Mouse (Mus musculus) heart, embryonic 11.5 days (tissue): ENCODE measurements at regions not wholly inside any gene's neighbourhood (a gene's known extent, or its start where the extent isn't known, plus 50 kb on each side); places are given as distances from the start of the nearest gene placed in this dataset.

Experiments used
- ATAC-seq: fragments of 200-750 bp; cut with Nextera tagmentation; replicated peaks from 2 replicates; pipeline ENCODE4 v1.8.0; 2017; ENCODE audit warnings: moderate library complexity; ENCODE audit not compliant: insufficient number of reproducible peaks, low FRiP score, low TSS enrichment
- H3K27ac ChIP-seq: fragments of 300-500 bp; sonication (generic); 2 replicates; pipeline ENCODE4 v1.5.1; 2014; ENCODE audit warnings: mild to moderate bottlenecking, low read depth, low read length
- H3K27me3 ChIP-seq: fragments of 300-500 bp; sonication (generic); 2 replicates; pipeline ENCODE4 v1.6.1; 2014; ENCODE audit warnings: mild to moderate bottlenecking, low read length, mixed read lengths; ENCODE audit not compliant: control insufficient read depth, insufficient read depth
- H3K36me3 ChIP-seq: fragments of 300-500 bp; sonication (generic); 2 replicates; pipeline ENCODE4 v1.6.1; 2014; ENCODE audit warnings: mild to moderate bottlenecking, low read length, moderate library complexity, mixed read lengths; ENCODE audit not compliant: control insufficient read depth, insufficient read depth
- H3K4me1 ChIP-seq: fragments of 300-500 bp; sonication (generic); 2 replicates; pipeline ENCODE4 v1.6.1; 2014; ENCODE audit warnings: low read length; ENCODE audit not compliant: control insufficient read depth, insufficient read depth
- H3K4me2 ChIP-seq: fragments of 300-500 bp; sonication (generic); 2 replicates; pipeline ENCODE4 v1.6.1; 2014; ENCODE audit warnings: mild to moderate bottlenecking, moderate library complexity
- H3K4me3 ChIP-seq: fragments of 300-500 bp; sonication (generic); 2 replicates; pipeline ENCODE4 v1.5.1; 2014; ENCODE audit warnings: low read depth, low read length
- H3K9ac ChIP-seq: fragments of 300-500 bp; sonication (generic); 2 replicates; pipeline ENCODE4 v1.6.1; 2014; ENCODE audit warnings: mild to moderate bottlenecking, low read depth, low read length, moderate library complexity
- H3K9me3 ChIP-seq: fragments of 300-500 bp; sonication (generic); replicated peaks from 2 replicates; pipeline ENCODE4 v1.6.1; 2016; ENCODE audit warnings: low read length; ENCODE audit not compliant: control insufficient read depth
- WGBS: fragments of 180-500 bp; shearing (Covaris S2); extraction: QIAGEN DNeasy Blood & Tissue Kit; methylation state at CpG from one replicate; pipeline ENCODE4 v1.1.7; 2014; ENCODE audit not compliant: insufficient replicate concordance; 5-methylcytosine and 5-hydroxymethylcytosine counted together

DNA sequence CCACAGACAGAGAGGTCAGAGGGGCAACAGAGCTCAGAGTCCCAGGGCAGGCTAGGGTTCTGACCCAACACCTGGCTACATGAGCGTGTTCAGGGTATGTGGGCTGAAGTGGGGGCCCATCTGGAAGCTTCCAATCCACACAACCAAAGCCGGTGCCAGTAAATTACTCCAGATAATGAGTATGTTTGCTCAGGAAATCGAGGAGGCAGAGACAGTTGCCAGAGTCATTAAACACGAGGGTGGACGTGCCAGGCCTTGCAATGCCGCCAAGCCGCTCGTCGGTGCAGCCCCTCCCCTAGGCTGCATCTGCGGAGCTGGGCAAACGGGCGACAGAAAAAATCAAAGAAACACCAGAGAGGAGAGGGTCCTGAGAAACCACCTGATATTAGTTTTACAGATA is 222.5 kb downstream of the Ptpru start:
- WGBS = 78% methylated on average over 12 of the region's 12 CpGs
- Histone ChIP-seq H3K4me3 (no peak overlapping the region), H3K27ac (no peak overlapping the region), H3K4me2 (no peak overlapping the region), H3K4me1 (no peaks in the 10 kb centered on the region), H3K9ac (no peak overlapping the region), H3K27me3 (no peaks in the 10 kb centered on the region; the same call in 1 of the 2 replicates), H3K9me3 (peaks cover 2% of the 10 kb centered on the region; the same call in 1 of the 2 replicates), H3K36me3 (no peaks in the 10 kb centered on the region)
- no peak for ATAC-seq

DNA sequence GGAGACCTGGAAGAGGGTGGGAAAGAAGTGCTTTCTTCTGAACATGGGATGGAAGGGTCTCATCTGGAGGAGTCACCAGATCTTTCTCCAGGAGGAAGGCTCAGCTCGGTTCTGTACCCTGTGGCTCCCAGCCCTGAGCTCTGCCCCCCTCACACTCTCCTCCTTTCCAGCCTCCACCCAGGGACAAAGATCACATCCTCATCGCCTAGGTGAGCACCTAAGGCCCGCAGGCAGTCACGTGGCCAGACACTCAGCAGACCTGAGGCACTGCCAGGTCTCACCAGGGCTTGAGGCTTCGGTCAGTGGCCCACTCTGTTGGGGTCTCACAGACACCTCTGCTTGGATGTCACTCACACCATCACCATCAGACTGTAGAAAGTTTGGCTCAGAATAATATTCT is 200.0 kb downstream of the Ptpru start:
- Histone ChIP-seq H3K4me3 (no peak overlapping the region), H3K27ac (no peak overlapping the region), H3K27me3 (no peaks in the 10 kb centered on the region; the same call in 1 of the 2 replicates), H3K9me3 (no peaks in the 10 kb centered on the region), H3K4me1 (no peaks in the 10 kb centered on the region), H3K9ac (no peak overlapping the region), H3K4me2 (no peak overlapping the region), H3K36me3 (no peaks in the 10 kb centered on the region)
- no peak for ATAC-seq
- WGBS = 73% methylated on average over 5 of the region's 5 CpGs

- H3K27ac ChIP-seq = no peak overlapping the region
- no peak overlapping the region for H3K9ac ChIP-seq
- H3K4me2 ChIP-seq = no peak overlapping the region
- no peaks in the 10 kb centered on the region for H3K27me3 ChIP-seq
- no peak for ATAC-seq
- H3K4me1 ChIP-seq = no peaks in the 10 kb centered on the region
- no peak overlapping the region for H3K4me3 ChIP-seq
- no peaks in the 10 kb centered on the region for H3K9me3 ChIP-seq
- 60% methylated on average over 8 of the region's 8 CpGs for WGBS
- no peaks in the 10 kb centered on the region for H3K36me3 ChIP-seq
Measured at GRCm38 (mm10) chr4:131656034-131656433, 182.1 kb downstream of the Ptpru start.

- H3K9me3 ChIP-seq = no peaks in the 10 kb centered on the region
- no peaks in the 10 kb centered on the region for H3K27me3 ChIP-seq
- ATAC-seq = no peak
- 26% methylated on average over 10 of the region's 10 CpGs for WGBS
- no peak overlapping the region for H3K4me2 ChIP-seq
- no peaks in the 10 kb centered on the region for H3K36me3 ChIP-seq
- H3K9ac ChIP-seq = no peak overlapping the region
- no peak overlapping the region for H3K4me3 ChIP-seq
- H3K27ac ChIP-seq = no peak overlapping the region
- H3K4me1 ChIP-seq = no peaks in the 10 kb centered on the region
Measured at GRCm38 (mm10) chr4:131657922-131658321, 180.2 kb downstream of the Ptpru start.

DNA sequence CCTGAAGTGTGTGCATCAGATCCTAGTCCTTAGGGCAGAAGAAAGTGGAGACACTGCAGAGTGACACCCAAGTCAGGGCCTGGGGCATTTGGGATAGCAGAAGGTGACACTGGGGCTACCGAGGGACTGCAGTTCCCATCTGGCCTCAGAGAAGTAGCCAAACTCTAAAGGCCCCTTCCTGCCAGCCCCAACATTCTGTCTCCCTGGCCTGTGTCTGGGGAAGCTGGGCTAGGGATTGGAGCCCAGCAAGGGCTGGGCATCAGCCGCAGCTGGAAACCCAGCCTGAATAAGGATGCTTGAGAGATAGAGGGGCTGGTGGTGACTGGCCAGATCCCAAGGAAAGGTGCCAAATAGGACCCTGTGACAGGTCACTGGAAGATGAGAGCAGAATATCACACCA is 177.2 kb downstream of the Ptpru start:
- no peaks in the 10 kb centered on the region for H3K27me3 ChIP-seq
- H3K4me1 ChIP-seq = no peaks in the 10 kb centered on the region
- no peak overlapping the region for H3K27ac ChIP-seq
- no peak overlapping the region for H3K9ac ChIP-seq
- H3K36me3 ChIP-seq = no peaks in the 10 kb centered on the region
- H3K4me3 ChIP-seq = no peak overlapping the region
- no peaks in the 10 kb centered on the region for H3K9me3 ChIP-seq
- ATAC-seq = no peak
- 88% methylated on average over 2 of the region's 2 CpGs for WGBS
- no peak overlapping the region for H3K4me2 ChIP-seq

DNA sequence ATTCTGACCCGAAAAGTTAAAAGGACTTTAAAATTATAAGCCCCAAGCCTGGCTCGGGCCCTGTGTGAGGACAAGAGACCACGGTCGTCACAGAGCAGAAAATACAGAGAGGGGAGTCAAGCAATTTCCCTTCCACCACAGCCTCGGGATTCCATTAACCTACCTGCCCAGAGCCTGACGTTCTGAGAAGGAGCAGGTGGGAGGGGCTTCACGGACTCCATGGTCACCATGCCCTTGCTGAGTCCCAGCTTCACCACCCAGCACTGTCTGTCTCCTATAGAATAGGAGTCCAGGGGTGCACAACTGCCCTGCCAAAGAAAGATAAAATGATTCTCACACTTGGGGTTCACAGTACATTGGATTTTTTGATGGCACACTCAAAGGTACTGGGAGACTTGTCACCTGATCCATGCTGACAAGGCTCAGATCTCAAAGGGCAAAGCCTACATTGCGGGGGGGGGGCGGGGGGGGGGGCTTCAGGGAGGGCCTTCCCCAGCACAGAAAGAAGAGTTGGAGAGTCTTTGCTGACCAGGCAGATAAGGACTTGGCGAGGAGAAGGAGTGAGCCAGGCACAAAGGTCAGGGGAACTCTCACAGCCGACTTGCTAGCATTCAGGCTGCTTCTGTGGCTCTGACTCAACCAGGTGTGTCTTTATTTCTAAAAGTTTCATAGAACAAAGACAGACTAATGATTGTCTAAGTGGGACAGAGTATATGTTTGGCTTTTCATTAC is 166.1 kb downstream of the Ptpru start:
- Histone ChIP-seq H3K36me3 (no peaks in the 10 kb centered on the region), H3K27me3 (no peaks in the 10 kb centered on the region; the same call in 1 of the 2 replicates), H3K9me3 (no peaks in the 10 kb centered on the region), H3K9ac (no peak overlapping the region), H3K27ac (no peak overlapping the region), H3K4me3 (no peak overlapping the region), H3K4me1 (no peaks in the 10 kb centered on the region), H3K4me2 (no peak overlapping the region)
- ATAC-seq = no peak
- 43% methylated on average over 11 of the region's 11 CpGs for WGBS

DNA sequence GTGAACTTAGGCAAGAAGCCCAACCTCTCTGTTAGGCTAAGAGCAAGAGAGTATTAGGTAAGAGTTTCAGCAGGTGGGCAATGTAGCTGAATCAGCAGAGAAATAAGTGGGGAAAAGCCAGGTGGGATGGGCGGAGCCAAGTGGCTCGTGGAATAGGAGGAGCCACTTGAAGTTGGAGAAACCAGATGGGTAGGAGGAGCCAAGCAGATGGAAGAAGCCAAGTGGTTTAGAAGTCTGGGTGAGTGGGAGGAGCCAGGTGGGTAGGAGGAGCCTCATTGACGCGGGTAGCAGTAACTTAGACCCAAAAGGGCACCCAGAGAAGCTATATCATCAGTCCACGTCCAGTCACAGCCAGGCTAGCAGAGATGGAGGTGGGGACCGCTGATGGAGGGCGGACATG is 160.1 kb downstream of the Ptpru start:
- H3K36me3 ChIP-seq = no peaks in the 10 kb centered on the region
- H3K4me1 ChIP-seq = no peaks in the 10 kb centered on the region
- no peak overlapping the region for H3K27ac ChIP-seq
- H3K4me3 ChIP-seq = no peak overlapping the region
- 73% methylated on average over 7 of the region's 7 CpGs for WGBS
- H3K27me3 ChIP-seq = no peaks in the 10 kb centered on the region
- H3K9me3 ChIP-seq = no peaks in the 10 kb centered on the region
- no peak for ATAC-seq
- H3K4me2 ChIP-seq = no peak overlapping the region
- H3K9ac ChIP-seq = no peak overlapping the region

DNA sequence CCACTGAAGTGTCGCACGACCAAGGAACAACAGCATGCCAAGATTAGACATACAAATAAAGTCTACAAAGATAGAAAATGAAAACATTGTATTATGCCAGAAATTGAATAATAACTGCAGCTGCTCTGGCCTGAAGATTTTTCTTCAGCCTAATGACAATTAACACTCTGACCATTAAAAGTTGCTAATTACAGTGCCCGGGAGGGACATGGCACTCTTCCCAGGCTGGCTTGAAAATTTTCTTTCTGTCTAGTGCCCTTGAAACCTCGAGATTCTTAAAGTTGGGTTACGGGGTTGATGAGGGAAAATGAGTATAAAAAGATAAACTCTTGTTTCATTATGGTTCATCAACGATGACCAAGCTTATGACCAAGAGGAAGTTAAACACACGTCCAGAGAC is 154.9 kb downstream of the Ptpru start:
- Histone ChIP-seq H3K4me1 (no peaks in the 10 kb centered on the region), H3K27me3 (no peaks in the 10 kb centered on the region), H3K4me2 (no peak overlapping the region), H3K9ac (no peak overlapping the region), H3K36me3 (no peaks in the 10 kb centered on the region), H3K4me3 (no peak overlapping the region), H3K9me3 (no peaks in the 10 kb centered on the region), H3K27ac (no peak overlapping the region)
- WGBS = 63% methylated on average over 7 of the region's 7 CpGs
- ATAC-seq = no peak

DNA sequence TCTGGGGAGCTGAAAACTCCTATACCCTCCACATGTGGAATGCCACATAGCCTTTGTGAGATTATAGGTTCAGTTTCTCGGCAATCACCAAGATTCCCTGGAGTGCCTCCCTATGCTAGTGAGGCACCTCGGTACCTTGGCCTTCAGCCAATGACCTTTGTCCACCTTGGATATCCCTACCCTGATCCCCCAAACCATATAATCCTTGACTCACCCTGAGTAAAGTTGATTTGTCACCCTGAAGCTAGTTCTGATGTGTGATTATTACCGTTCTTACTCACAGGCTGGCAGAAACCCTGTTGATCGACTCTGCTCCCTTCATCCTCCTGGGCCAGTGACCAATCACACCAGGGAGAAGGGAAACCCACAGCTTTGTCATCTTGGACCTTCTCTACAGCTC is 152.5 kb downstream of the Ptpru start:
- Histone ChIP-seq H3K4me2 (no peak overlapping the region), H3K9ac (no peak overlapping the region), H3K27ac (no peak overlapping the region), H3K4me3 (no peak overlapping the region), H3K9me3 (no peaks in the 10 kb centered on the region), H3K36me3 (no peaks in the 10 kb centered on the region), H3K27me3 (no peaks in the 10 kb centered on the region), H3K4me1 (no peaks in the 10 kb centered on the region)
- 91% methylated on average over 4 of the region's 4 CpGs for WGBS
- ATAC-seq = no peak
